Mouse (Mus musculus) Patski (cell line): ENCODE data around the gene Tns2. TPM values are rescaled to one million over a fixed set of nuclear protein-coding genes. Genes with fewer than 3 reads are reported as not detected.

Experiments used
- ATAC-seq: fragments of 100-300 bp; one replicate; pipeline ENCODE4 v1.8.0; 2021
- CTCF ChIA-PET: fragments of 350-600 bp; sonication (Branson Sonifier 250); formaldehyde crosslinking; loops from one replicate; lab custom pipeline; 2022; ENCODE audit warnings: inconsistent platforms; lab: Charles Lee
- POLR2A ChIA-PET: fragments of 350-600 bp; sonication (Branson Sonifier 250); formaldehyde crosslinking; loops from one replicate; lab custom pipeline; 2022; ENCODE audit warnings: antibody characterized with exemption, inconsistent platforms; lab: Charles Lee
- DNase-seq: peaks from one replicate; pipeline ENCODE4 v3.0.0-alpha.2; 2011; ENCODE audit warnings: low read depth, low spot score
- H3K27me3 ChIP-seq: fragments of 371-371 bp; one replicate; pipeline ENCODE4 v1.5.1; 2021
- CTCF ChIP-seq: fragments of 100-300 bp; IDR thresholded peaks from one replicate; pipeline ENCODE4 v1.5.1; 2021
- in situ Hi-C: fragments of 300-500 bp; cut with MboI; formaldehyde crosslinking; loops from 3 replicates; pipeline ENCODE4 v1.11.1; 2018; ENCODE audit warnings: low pct_unique_long_range_greater_than_20kb, mixed read lengths
- polyA plus RNA-seq: library from polyadenylated mRNA; unstranded; gene quantifications from one replicate; pipeline ENCODE4 v1.2.3, GENCODE M21; 2021

The Tns2 gene
- polyA plus RNA-seq, 1 experiment from 2014 or later = 53.6 TPM

DNA sequence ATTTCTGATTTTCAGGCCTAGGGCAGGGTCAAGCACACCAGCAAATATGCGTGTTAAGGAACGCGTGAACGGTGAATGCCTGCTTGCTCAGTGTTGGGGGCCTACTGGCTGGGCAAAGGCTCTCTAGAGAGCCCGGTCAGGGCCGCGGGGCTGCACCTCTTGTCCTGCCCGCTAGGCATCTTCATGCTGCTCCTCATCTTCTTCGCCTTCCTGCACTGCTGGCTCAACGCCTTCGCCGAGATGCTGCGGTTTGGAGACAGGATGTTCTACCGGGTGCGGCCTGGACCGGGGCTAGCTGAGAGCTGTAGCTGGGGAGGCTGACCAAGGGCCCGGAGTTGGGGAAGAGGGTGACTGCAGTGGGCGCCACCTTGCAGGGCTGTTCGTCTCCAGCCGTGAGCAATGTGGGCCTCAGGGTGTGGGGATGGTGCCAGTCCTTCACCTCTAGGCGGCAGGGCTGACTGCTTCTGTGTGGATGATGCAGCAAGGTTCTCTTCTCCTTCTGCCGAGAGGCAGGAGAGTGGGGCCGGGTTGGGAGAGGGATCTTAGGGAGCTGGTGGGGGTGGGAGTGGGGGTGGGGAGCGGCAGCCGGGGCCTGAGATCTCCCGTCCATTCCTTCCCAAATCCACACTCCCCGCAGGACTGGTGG lies 60.3 kb downstream of the Tns2 start:
- no peak for TF ChIP-seq CTCF
- in situ Hi-C loops = no loop called here
- POLR2A ChIA-PET = no interaction called here
- ATAC-seq (no peak), DNase-seq (no peak)
- H3K27me3 ChIP-seq = no peaks in the 10 kb centered on the region
- CTCF ChIA-PET = interaction anchor here (1.7 kb wide), 1 partner anchor 17 kb away, joined by 4 read pairs; no protein-coding TSS in a partner anchor

DNA sequence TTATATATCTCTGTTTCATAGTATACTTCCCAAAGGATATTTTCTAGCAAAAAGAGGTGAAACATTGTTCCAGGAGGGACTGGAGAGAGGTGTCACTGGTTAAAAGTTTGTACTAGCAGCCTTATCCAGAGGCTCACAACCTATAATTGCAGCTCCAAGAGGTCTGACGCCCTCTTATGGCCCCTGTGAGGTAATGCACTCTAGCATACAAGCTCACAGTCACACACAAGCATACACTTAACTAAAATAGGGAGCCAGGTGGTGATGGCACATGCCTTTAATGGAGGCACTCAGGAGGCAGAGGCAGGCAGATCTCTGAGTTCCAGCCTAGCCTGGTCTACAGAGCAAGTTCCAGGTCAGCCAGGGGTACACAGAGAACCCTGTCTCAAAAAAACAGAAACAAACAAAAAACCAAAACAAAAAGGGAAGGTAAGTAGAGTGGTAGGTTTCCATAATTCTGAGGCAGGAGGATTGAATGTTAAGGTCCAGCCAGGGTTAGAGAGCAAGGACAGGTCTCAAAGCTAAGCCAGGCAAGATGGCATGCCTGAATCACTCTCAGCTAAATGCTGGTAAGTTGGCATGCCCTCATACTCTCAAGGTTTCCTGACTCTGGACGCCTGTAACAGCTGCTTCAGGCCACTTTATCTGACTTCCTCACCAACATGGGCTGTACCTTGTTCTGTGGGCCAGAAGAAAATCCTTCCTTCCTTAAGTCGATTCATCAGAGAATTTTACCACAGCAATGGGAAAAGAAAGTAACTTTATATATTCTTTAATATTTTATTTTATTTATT lies 63.9 kb downstream of the Tns2 start:
- H3K27me3 ChIP-seq = no peaks in the 10 kb centered on the region
- no peak for TF ChIP-seq CTCF
- in situ Hi-C loops = no loop called here
- ATAC-seq = no peak
- ChIA-PET POLR2A (no interaction called here), CTCF (interaction anchor here (3.8 kb wide), 1 partner anchor 15 kb away, joined by 15 read pairs; the partner anchor contains the start of gene Soat2)
- no peak for DNase-seq

DNA sequence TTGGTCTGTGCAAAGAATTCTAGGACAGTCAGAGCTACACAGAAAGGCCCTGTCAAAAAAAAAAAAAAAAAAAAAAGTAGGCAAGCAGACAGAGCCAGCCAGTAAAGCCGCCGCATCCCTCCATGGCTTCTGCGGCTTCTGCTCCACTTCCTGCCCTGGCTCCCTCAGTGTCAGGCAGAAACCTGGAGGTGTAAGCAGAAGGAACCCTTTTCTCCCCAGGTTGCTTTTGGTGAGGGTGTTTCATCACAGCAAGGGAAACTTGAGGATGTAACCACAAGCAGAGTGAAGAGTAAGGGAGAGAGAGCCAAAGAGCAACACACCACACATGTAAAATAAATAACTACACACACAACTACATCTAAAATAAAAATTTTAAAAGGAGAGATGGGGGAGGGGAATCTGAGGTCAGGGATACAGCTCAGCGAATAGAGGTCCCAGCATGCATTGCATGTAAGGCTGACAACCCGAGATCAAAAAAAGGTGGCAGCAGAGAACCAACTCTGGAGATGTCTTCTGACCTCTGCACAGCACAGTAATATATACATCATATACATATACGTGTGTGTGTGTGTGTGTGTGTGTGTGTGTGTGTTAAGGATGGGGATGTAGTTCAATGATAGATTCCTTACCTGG lies 65.4 kb downstream of the Tns2 start:
- H3K27me3 ChIP-seq = no peaks in the 10 kb centered on the region
- CTCF ChIA-PET = interaction anchor here (0.9 to 3.8 kb wide), 6 partner anchors 11 to 74 kb away, joined by 3 to 15 read pairs (median 5); partner anchors contain the start of genes Igfbp6 and Soat2
- POLR2A ChIA-PET = interaction anchor here (0.7 kb wide), 1 partner anchor 1056 kb away, joined by 3 read pairs; no protein-coding TSS in a partner anchor
- DNase-seq (no peak), ATAC-seq (no peak)
- in situ Hi-C loops = no loop called here
- TF ChIP-seq CTCF = no peak

Other genes starting within 250 kb of the Tns2 start
- gene Krt1, start 249.6 kb upstream of the Tns2 start, polyA plus RNA-seq = not detected
- not detected for gene Krt77, start 230.7 kb upstream of the Tns2 start, polyA plus RNA-seq
- gene Krt76, start 207.5 kb upstream of the Tns2 start, polyA plus RNA-seq = not detected
- gene Krt4, start 175.7 kb upstream of the Tns2 start, polyA plus RNA-seq = 0.19 TPM
- 1.3 TPM for gene Krt79, start 160.1 kb upstream of the Tns2 start, polyA plus RNA-seq
- 0.05 TPM for gene Krt78, start 146.1 kb upstream of the Tns2 start, polyA plus RNA-seq
- gene Krt8, start 95.9 kb upstream of the Tns2 start, polyA plus RNA-seq = 73.5 TPM
- 24.8 TPM for gene Krt18, start 72.2 kb upstream of the Tns2 start, polyA plus RNA-seq
- gene Eif4b, start 26.6 kb upstream of the Tns2 start, polyA plus RNA-seq = 237 TPM
- gene Spryd3, start 35.8 kb downstream of the Tns2 start, polyA plus RNA-seq = 47.4 TPM
- gene Igfbp6, start 43.9 kb downstream of the Tns2 start, polyA plus RNA-seq = 0.05 TPM
- 0.13 TPM for gene Soat2, start 50.1 kb downstream of the Tns2 start, polyA plus RNA-seq
- 96.4 TPM for gene Zfp740, start 102.8 kb downstream of the Tns2 start, polyA plus RNA-seq
- 79.6 TPM for gene Csad, start 104.3 kb downstream of the Tns2 start, polyA plus RNA-seq
- 0.35 TPM for gene Itgb7, start 131.5 kb downstream of the Tns2 start, polyA plus RNA-seq
- 32.0 TPM for gene Rarg, start 157.1 kb downstream of the Tns2 start, polyA plus RNA-seq
- 0.03 TPM for gene Gm9918, start 170.2 kb downstream of the Tns2 start, polyA plus RNA-seq
- gene Mfsd5, start 179.0 kb downstream of the Tns2 start, polyA plus RNA-seq = 47.4 TPM
- gene Espl1, start 195.9 kb downstream of the Tns2 start, polyA plus RNA-seq = 21.8 TPM
- 642 TPM for gene Pfdn5, start 225.7 kb downstream of the Tns2 start, polyA plus RNA-seq
- 87.1 TPM for gene Myg1, start 231.3 kb downstream of the Tns2 start, polyA plus RNA-seq